Mouse (Mus musculus) neutrophil, adult 65 days (primary cell): Measurements from ENCODE around the gene Mrpl27. TPM values are rescaled to one million over a fixed set of nuclear protein-coding genes. Genes with fewer than 3 reads are reported as not detected.

Source experiments
- total RNA-seq: library from RNA; stranded (reverse); gene quantifications from 2 replicates; pipeline ENCODE4 v1.2.4, GENCODE M21; 2023

The Mrpl27 gene
- total RNA-seq: 14.7 and 15.0 TPM in 2 replicates

GRCm38 (mm10) chr11:94653663-94654436 lies at the start of gene Mrpl27, which contains the start of gene Eme1:
TSS of gene Mrpl27 (plus strand) at chr11:94653767.
TSS of gene Eme1 (minus strand) at chr11:94653964.

GRCm38 (mm10) chr11:94629199-94629883 lies 24.2 kb upstream of the Mrpl27 start, which contains the start of gene Lrrc59:
TSS of gene Lrrc59 (plus strand) at chr11:94629767.

GRCm38 (mm10) chr11:94676754-94677606 lies 23.4 kb downstream of the Mrpl27 start, which contains the start of gene Xylt2:
TSS of gene Xylt2 (minus strand) at chr11:94677515.

GRCm38 (mm10) chr11:94704472-94704871 lies 50.9 kb downstream of the Mrpl27 start, which contains the start of gene Gm11541:
TSS of gene Gm11541 (minus strand) at chr11:94704499.

Other genes starting within 250 kb of the Mrpl27 start
- 0.13 and 1.7 TPM in 2 replicates for gene Cacna1g, start 179.6 kb upstream of the Mrpl27 start, total RNA-seq
- gene Spata20, start 167.6 kb upstream of the Mrpl27 start, total RNA-seq: not detected in 2 replicates
- not detected in 2 replicates for gene Epn3, start 153.8 kb upstream of the Mrpl27 start, total RNA-seq
- gene Mycbpap, start 132.0 kb upstream of the Mrpl27 start, total RNA-seq: 0.20 and 0.22 TPM in 2 replicates
- gene Rsad1, start 104.5 kb upstream of the Mrpl27 start, total RNA-seq: 0.27 and 0.79 TPM in 2 replicates
- gene Chad, start 88.7 kb upstream of the Mrpl27 start, total RNA-seq: not detected in 2 replicates
- 0.82 and 1.9 TPM in 2 replicates for gene Acsf2, start 51.9 kb upstream of the Mrpl27 start, total RNA-seq
- gene Lrrc59, start 24.0 kb upstream of the Mrpl27 start, total RNA-seq: 77.0 and 89.7 TPM in 2 replicates
- 5.3 and 8.6 TPM in 2 replicates for gene Eme1, start 197 bp downstream of the Mrpl27 start, total RNA-seq
- gene Xylt2, start 23.7 kb downstream of the Mrpl27 start, total RNA-seq: 3.3 and 4.3 TPM in 2 replicates
- gene Gm11541, start 50.7 kb downstream of the Mrpl27 start, total RNA-seq: not detected in 2 replicates
- not detected in 2 replicates for gene Cdc34b, start 88.0 kb downstream of the Mrpl27 start, total RNA-seq
- not detected in 2 replicates for gene Tmem92, start 128.9 kb downstream of the Mrpl27 start, total RNA-seq